In genomic region chr5:113226632-113227102, GRCm38 (mm10) we compare ENCODE assay signal across 8 mouse cellular contexts. TPM values are rescaled to one million over a fixed set of nuclear protein-coding genes. Genes with fewer than 3 reads are reported as not detected.
DNase-seq lines count a peak whose midpoint lies in the region; ATAC-seq lines count a peak whose summit lies in the region.

Tmem211 (plus strand) TSS chr5:113226909.

- intact Hi-C loops in gastrocnemius, postnatal 36 days (cut with DNase I), result loop anchor here (2.0 to 5.0 kb wide), 2 partner anchors 46 to 124 kb away; no protein-coding TSS in a partner anchor
- intact Hi-C loops in left cerebral cortex, postnatal 10 days (cut with DNase I), result loop anchor here (5.0 kb wide), 1 partner anchor 129 kb away; no protein-coding TSS in a partner anchor

- peak; percentile 90 for DNase-seq in adrenal gland, postnatal 14 days
- peak; percentile 94 for DNase-seq in embryo, embryonic 10.5 days (ENCODE audit: low spot score)
- peak; percentile 80 to 82 for DNase-seq in gastrocnemius, postnatal 36 days
- DNase-seq in intestine, embryonic 14.5 days (ENCODE audit: low spot score), result peak; percentile 94
- DNase-seq in left cerebral cortex, postnatal 10 days (ENCODE audit: extremely low spot score in 1 of 2, low spot score in 2 of 2), result peak; percentile 82 to 88
- DNase-seq in right cerebral cortex, adult 18-20 months, result peak; percentile 81

- H3K27me3 ChIP-seq in intestine, embryonic 14.5 days (replicated peaks; ENCODE audit: control insufficient read depth, insufficient read depth, low read length), result no peaks in the 10 kb centered on the region

- H3K27ac ChIP-seq in intestine, embryonic 14.5 days (ENCODE audit: low read depth), result no peak within 1 kb of the TSS

- H3K4me3 ChIP-seq in intestine, embryonic 14.5 days (ENCODE audit: low read depth, low read length), result no peak within 1 kb of the TSS

- no peaks in the 10 kb centered on the region for H3K9me3 ChIP-seq in intestine, embryonic 14.5 days (ENCODE audit: control insufficient read depth, low read length)

- under 1% methylated on average over 13 of the region's 13 CpGs for WGBS in intestine, embryonic 14.5 days

- H3K36me3 ChIP-seq in intestine, embryonic 14.5 days (ENCODE audit: control insufficient read depth, insufficient read depth, low read length), result no peaks in the 10 kb centered on the region

- H3K4me1 ChIP-seq in intestine, embryonic 14.5 days (replicated peaks; ENCODE audit: control insufficient read depth, insufficient read depth, low read length), result peaks cover 9% of the 10 kb centered on the region; the same call in 1 of the 2 replicates

- H3K9ac ChIP-seq in intestine, embryonic 14.5 days (ENCODE audit: low read length), result no peak within 1 kb of the TSS

- H3K4me2 ChIP-seq in intestine, embryonic 14.5 days (ENCODE audit: low read length), result peak within 1 kb of the TSS; percentile 41

- ATAC-seq in intestine, embryonic 14.5 days (replicated peaks; ENCODE audit: low FRiP score, low TSS enrichment, low read depth), result peak; percentile 69
- ATAC-seq in megakaryocyte, adult 5-6 weeks (ENCODE audit: poor library complexity, severe bottlenecking), result peak; percentile 75
- no peak for ATAC-seq in inflammation-experienced regulatory T-cells, adult 6 months

RNA-seq across cellular contexts. Expression of gene Tmem211, which starts in this region (rescaled TPM):
- not detected in 2 replicates for total RNA-seq in adrenal gland, postnatal 14 days (2021)
- not detected for total RNA-seq in gastrocnemius, postnatal 36 days (2021)
- polyA plus RNA-seq in intestine, embryonic 14.5 days (2014; fragmentation: Nextera tagmentation; extraction: Ambion mirVana), result not detected in 2 replicates
- total RNA-seq in left cerebral cortex, postnatal 10 days (2021), result not detected
- not detected in 2 replicates for total RNA-seq in megakaryocyte, adult 5-6 weeks (2015)
- not detected in 2 replicates for total RNA-seq in megakaryocyte, adult 5-6 weeks (2017)
- polyA plus RNA-seq in inflammation-experienced regulatory T-cells, adult 6 months (2017; shearing (Covaris generic)), result not detected

Comparison
In these comparisons a context has a peak if more than half of its experiments do, and no peak if none do; other contexts are left out.
1. Peak in DNase-seq in adrenal gland, postnatal 14 days; RNA of the gene not detected or under 1 TPM.
2. Peak in DNase-seq in gastrocnemius, postnatal 36 days; RNA of the gene not detected or under 1 TPM.
3. Peak in DNase-seq, ATAC-seq and H3K4me2 ChIP-seq in intestine, embryonic 14.5 days; RNA of the gene not detected or under 1 TPM.
4. Peak in DNase-seq in left cerebral cortex, postnatal 10 days; RNA of the gene not detected or under 1 TPM.
5. Peak in ATAC-seq in megakaryocyte, adult 5-6 weeks; RNA of the gene not detected or under 1 TPM.